Mouse (Mus musculus): ENCODE measurements around the gene D130040H23Rik.

DNA sequence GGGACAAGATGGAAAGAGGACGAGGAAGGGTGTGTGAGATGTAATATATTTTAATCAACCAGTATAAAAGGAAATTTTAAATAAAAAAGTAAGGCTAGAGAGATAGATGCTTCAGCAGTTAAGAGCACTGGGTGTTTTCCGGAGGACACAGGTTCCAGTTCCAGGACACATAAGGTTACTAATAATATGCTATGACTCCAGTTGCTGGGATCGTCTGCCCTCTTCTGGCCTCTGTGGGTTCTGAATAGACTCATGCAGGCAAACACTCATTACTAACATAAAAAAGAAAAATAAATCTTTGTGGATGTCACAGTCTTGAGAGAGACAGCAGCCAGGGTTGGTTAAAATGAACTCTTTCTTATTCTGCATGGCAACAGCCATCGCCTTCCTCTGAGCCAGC, 2.4 kb upstream of the D130040H23Rik start:
- TF ChIP-seq CTCF (IDR thresholded peaks at IDR 0.05) (peak; percentile 25), EP300 (IDR thresholded peaks at IDR 0.05) (no peak)

All from lung, postnatal 0 days (tissue).